Mouse (Mus musculus) limb, embryonic 15.5 days (tissue): ENCODE data around the gene Duoxa1. TPM values are rescaled to one million over a fixed set of nuclear protein-coding genes. Genes with fewer than 3 reads are reported as not detected.
"Not testable (repeated sequence)": the region's sequence is repeated elsewhere in the genome, so short reads cannot be mapped to it uniquely, and the experiment has no call there.

ENCODE experiments used
- ATAC-seq: fragments of 200-750 bp; cut with Nextera tagmentation; 2 replicates; pipeline ENCODE4 v1.8.0; 2017; ENCODE audit warnings: low read depth, moderate TSS enrichment; ENCODE audit not compliant: insufficient number of reproducible peaks, low FRiP score, low TSS enrichment
- H3K27ac ChIP-seq: fragments of 300-500 bp; sonication (generic); 2 replicates; pipeline ENCODE4 v1.5.1; 2015; ENCODE audit warnings: moderate library complexity, mild to moderate bottlenecking, inconsistent platforms
- H3K27me3 ChIP-seq: fragments of 300-500 bp; sonication (generic); 2 replicates; pipeline ENCODE4 v1.6.1; 2015; ENCODE audit warnings: inconsistent platforms
- H3K36me3 ChIP-seq: fragments of 300-500 bp; sonication (generic); 2 replicates; pipeline ENCODE4 v1.6.1; 2015; ENCODE audit warnings: inconsistent platforms
- H3K4me1 ChIP-seq: fragments of 300-500 bp; sonication (generic); 2 replicates; pipeline ENCODE4 v1.6.1; 2015; ENCODE audit warnings: inconsistent platforms
- H3K4me2 ChIP-seq: fragments of 300-500 bp; sonication (generic); 2 replicates; pipeline ENCODE4 v1.6.1; 2015; ENCODE audit warnings: mild to moderate bottlenecking, inconsistent platforms
- H3K4me3 ChIP-seq: fragments of 300-500 bp; sonication (generic); 2 replicates; pipeline ENCODE4 v1.5.1; 2015; ENCODE audit warnings: mild to moderate bottlenecking, inconsistent platforms
- H3K9ac ChIP-seq: fragments of 300-500 bp; sonication (generic); 2 replicates; pipeline ENCODE4 v1.6.1; 2015; ENCODE audit warnings: inconsistent platforms
- H3K9me3 ChIP-seq: fragments of 300-500 bp; sonication (generic); 2 replicates; pipeline ENCODE4 v1.6.1; 2016; ENCODE audit warnings: inconsistent platforms
- WGBS: fragments of 180-500 bp; shearing (Covaris S2); methylation state at CpG from one replicate; pipeline ENCODE4 v1.1.7; 2015; 5-methylcytosine and 5-hydroxymethylcytosine counted together
- polyA plus RNA-seq: library from polyadenylated mRNA; unstranded; fragments of >200 nt; fragmentation: Nextera tagmentation; extraction: Ambion mirVana; gene quantifications from 2 replicates; pipeline ENCODE4 v1.2.1, GENCODE M21; 2015

Gene Duoxa1
- polyA plus RNA-seq, 1 experiment from 2014 or later = 14.5 TPM

DNA sequence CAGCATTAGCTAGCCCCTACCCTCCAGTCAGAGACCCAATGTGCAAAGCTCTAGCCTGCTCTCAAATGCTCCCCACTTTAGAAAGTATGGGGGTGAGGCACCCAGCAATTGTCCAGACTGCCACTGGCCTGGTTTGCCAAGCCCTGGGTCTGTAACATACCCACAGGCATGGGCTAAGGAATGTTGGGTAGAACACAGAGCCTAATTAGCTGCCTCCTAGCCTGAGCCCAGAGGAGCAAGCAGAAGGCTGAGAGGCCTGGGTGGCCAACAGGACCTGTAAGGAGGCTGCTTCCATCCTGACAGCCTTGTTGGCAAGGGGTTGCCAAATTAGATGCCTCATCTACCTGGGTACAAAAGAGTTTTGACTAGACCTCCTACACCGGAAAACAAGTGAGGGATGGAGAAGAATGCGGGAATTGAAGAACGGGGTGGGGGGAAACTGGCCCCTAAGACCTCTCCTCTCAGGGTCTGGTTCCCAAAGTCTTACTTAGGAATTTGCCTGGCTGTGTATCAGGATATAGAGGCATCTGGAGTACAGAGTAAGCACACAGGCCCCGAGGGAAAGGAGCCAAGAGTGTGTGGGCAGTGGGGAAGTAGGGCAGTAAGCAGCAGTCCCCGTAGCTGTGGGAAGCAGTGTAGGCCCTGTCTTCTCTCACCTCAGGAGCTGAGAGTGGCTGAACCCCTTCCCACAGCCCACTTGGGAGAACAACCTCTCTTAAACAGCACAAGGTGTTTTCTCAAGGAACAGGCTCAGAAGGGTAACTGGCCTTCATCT is 37.8 kb upstream of the Duoxa1 start:
- no peak overlapping the region for H3K9ac ChIP-seq

DNA sequence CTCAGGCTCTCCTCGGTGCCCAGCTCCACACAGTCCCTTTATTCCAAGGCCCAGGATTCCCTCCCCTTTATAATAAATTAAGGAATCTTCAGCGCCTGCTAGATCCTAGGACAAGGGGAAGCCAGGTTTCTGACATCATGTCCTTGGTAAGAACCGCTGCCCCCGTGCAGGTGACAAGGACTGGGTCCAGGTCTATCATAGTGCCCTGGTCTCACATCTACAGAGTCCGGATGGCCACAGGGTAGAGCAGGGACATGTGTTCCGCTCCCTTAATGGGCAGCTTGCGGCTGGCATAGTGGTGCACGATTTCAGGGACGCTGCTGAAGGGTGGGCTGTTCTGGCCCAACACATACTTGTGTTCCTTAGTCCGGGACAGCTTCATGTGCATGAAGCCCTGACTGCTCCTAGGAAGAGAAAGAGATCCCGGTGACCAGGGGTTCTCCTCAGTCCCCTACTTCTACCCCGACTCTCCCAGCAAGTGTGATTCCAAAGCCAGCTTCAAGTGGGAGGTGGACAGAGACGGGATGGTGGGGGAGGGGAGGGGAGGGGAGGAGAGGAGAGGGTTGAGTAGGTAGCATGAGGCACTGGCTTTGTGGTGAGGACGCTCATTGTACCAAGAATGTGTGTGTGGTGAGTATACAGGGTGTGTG is 35.7 kb upstream of the Duoxa1 start:
- peak overlapping the region; percentile 61 for H3K4me3 ChIP-seq
- no peaks in the 10 kb centered on the region for H3K27me3 ChIP-seq
- peak overlapping the region; percentile 68 for H3K9ac ChIP-seq
- H3K9me3 ChIP-seq = no peaks in the 10 kb centered on the region
- WGBS = 13% methylated on average over 14 of the region's 14 CpGs
- H3K4me1 ChIP-seq = peaks cover 33% of the 10 kb centered on the region
- H3K27ac ChIP-seq = peak overlapping the region; percentile 99
- peak overlapping the region; percentile 69 for H3K4me2 ChIP-seq
- peaks cover 19% of the 10 kb centered on the region for H3K36me3 ChIP-seq
- peak; percentile 9; the same call in 1 of the 2 replicates for ATAC-seq

More for the DNA sequence above, 37.8 kb upstream of the Duoxa1 start:
- no peak overlapping the region for H3K4me3 ChIP-seq
- peaks cover 30% of the 10 kb centered on the region for H3K36me3 ChIP-seq
- no peak for ATAC-seq
- 55% methylated on average over 5 of the region's 5 CpGs for WGBS
- H3K9me3 ChIP-seq = no peaks in the 10 kb centered on the region
- peak overlapping the region; percentile 52 for H3K27ac ChIP-seq
- no peaks in the 10 kb centered on the region for H3K27me3 ChIP-seq
- no peak overlapping the region for H3K4me2 ChIP-seq
- H3K4me1 ChIP-seq = peaks cover 28% of the 10 kb centered on the region

DNA sequence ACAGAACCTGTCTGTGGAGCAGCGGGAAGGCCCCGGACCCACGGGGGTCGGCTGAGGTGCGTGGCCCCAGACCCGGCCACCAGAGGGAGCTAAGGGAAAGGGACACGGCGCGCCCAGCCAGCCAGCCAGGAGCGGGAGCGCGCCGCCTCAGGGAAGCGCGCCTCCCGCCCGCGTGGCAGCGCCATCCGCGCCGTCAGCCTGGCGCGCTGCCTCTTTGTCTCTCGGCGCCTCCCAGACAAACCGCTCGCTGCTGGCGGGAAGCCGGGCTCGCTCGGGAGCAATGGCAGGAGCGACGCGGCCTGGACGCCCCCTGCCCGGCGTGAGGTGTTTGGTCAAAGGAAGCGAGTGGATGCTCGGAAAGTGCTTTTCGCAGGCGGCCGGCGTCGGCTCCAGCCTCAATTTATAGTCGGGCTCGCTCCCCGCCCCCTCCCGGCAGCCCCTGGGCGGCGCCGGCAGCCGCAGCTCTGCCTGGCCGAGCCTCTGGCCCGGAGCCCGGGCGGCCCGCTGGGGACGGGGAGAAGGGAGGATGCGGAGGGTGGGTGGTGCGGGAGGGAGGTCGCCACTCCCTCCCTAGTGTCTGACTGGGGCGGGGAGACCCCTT is 35.1 kb upstream of the Duoxa1 start:
- peak overlapping the region; percentile 68 for H3K9ac ChIP-seq
- under 1% methylated on average over 63 of the region's 63 CpGs for WGBS
- peaks cover 13% of the 10 kb centered on the region for H3K36me3 ChIP-seq
- peak overlapping the region; percentile 99 for H3K27ac ChIP-seq
- H3K27me3 ChIP-seq = no peaks in the 10 kb centered on the region
- peak; percentile 82 for ATAC-seq
- peak overlapping the region; percentile 69 for H3K4me2 ChIP-seq
- H3K4me3 ChIP-seq = peak overlapping the region; percentile 61
- H3K9me3 ChIP-seq = no peaks in the 10 kb centered on the region
- peaks cover 33% of the 10 kb centered on the region for H3K4me1 ChIP-seq

DNA sequence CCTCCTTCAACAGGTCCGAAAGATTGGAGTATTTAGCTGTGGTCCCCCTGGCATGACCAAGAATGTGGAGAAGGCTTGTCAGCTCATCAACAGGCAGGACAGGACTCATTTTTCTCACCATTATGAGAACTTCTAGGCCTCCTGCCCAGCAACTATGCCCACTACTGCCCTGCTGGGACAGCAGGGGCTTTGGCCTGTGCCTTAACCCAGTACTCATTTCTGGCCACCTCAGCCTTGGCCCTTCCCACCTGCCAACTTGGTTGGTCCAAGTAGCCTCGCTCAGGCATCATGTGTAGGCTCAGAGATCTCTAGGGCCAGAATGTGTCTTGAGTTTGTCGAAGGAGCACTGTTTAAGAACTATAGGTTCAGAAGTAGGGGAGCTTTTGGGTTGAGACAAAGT is 33.7 kb upstream of the Duoxa1 start:
- Histone ChIP-seq H3K36me3 (0 out of 2 replicates have a peak, but pooled peaks cover 2% of the 10 kb centered on the region), H3K27me3 (no peaks in the 10 kb centered on the region), H3K9me3 (no peaks in the 10 kb centered on the region), H3K4me2 (no peak overlapping the region), H3K4me1 (peaks cover 32% of the 10 kb centered on the region), H3K9ac (no peak overlapping the region), H3K27ac (no peak overlapping the region), H3K4me3 (no peak overlapping the region)
- 89% methylated on average over 3 of the region's 3 CpGs for WGBS
- no peak for ATAC-seq

DNA sequence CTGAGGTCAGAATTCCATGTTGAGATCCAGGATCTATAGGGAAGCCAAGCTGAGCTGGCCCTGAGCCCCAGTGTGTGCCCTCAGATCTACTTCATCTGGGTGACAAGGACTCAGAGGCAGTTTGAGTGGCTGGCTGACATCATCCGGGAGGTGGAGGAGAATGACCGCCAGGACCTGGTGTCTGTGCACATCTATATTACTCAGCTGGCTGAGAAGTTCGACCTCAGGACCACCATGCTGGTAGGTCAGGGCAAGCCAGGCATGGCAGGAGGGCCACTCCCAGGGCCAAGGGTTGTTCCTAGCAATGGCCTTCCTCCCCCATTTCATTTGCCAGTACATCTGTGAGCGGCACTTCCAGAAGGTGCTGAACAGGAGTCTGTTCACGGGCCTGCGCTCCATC is 32.6 kb upstream of the Duoxa1 start:
- H3K27me3 ChIP-seq, H3K9me3 ChIP-seq, H3K4me2 ChIP-seq, H3K36me3 ChIP-seq, H3K4me3 ChIP-seq, H3K9ac ChIP-seq, ATAC-seq: not testable (repeated sequence)
- WGBS = 82% methylated on average over 6 of the region's 6 CpGs
- peak overlapping the region; percentile 62; the same call in 1 of the 2 replicates for H3K27ac ChIP-seq
- H3K4me1 ChIP-seq = peaks cover 23% of the 10 kb centered on the region

DNA sequence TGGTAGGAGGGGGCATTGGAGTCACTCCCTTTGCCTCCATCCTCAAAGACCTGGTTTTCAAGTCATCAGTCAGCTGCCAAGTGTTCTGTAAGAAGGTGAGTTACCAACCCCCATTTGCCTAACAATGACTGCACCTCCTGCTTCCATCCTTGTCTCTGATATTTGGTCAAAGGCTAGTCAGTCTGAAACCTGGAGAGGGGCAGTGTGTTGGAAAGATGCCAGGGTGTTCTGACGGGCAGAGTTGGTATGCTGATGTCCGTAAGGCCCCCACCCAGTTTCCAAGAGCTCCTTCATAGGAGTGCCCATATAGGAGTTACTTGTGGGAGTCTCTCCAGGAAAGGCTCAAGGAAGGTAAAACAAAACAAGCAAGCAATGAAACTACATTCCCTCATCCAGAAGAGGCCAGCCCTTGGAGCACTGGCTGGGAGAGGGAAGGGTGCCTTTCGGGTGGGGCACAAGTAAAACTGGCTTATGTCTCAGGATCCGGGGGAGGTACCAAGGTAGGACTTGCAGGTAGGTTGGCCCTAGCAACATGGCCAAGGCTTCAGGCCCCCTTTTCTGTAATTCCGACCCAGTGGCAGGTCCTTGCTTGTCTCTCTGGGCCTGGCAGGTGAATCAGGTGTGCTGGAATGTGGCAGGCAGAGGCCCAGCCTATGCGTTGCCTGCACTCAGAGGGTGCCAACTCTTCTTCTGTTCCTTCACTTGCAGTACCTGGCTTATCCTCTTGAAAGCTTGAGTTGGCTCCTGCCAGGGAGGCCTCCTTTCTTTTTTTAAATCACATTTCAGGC is 31.8 kb upstream of the Duoxa1 start:
- Histone ChIP-seq H3K27ac (peak overlapping the region; percentile 23; the same call in 1 of the 2 replicates), H3K4me3 (no peak overlapping the region), H3K9ac (no peak overlapping the region), H3K4me1 (peaks cover 23% of the 10 kb centered on the region), H3K4me2 (no peak overlapping the region), H3K27me3 (no peaks in the 10 kb centered on the region), H3K9me3 (no peaks in the 10 kb centered on the region), H3K36me3 (no peaks in the 10 kb centered on the region)
- no peak for ATAC-seq
- WGBS = 63% methylated on average over 6 of the region's 6 CpGs

DNA sequence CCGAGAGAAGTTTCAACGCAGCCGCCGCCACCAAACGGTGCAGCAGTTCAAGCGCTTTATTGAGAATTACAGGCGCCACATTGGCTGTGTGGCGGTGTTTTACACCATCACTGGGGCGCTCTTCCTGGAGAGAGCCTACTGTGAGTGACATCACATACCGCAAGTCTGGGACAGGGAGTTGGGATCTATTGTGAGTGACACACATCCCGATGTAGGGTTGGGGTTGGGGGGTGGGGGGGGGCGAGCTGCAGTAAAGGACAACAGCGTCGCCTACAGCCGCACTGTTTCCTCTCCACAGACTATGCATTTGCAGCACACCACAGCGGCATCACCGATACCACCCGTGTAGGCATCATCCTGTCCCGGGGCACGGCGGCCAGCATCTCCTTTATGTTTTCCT is 23.8 kb upstream of the Duoxa1 start:
- Histone ChIP-seq H3K4me2 (no peak overlapping the region), H3K9me3 (no peaks in the 10 kb centered on the region), H3K36me3 (no peaks in the 10 kb centered on the region), H3K9ac (no peak overlapping the region), H3K27me3 (no peaks in the 10 kb centered on the region), H3K4me1 (0 out of 2 replicates have a peak, but pooled peaks cover 2% of the 10 kb centered on the region), H3K27ac (no peak overlapping the region), H3K4me3 (no peak overlapping the region)
- ATAC-seq = no peak
- WGBS = 69% methylated on average over 21 of the region's 21 CpGs

DNA sequence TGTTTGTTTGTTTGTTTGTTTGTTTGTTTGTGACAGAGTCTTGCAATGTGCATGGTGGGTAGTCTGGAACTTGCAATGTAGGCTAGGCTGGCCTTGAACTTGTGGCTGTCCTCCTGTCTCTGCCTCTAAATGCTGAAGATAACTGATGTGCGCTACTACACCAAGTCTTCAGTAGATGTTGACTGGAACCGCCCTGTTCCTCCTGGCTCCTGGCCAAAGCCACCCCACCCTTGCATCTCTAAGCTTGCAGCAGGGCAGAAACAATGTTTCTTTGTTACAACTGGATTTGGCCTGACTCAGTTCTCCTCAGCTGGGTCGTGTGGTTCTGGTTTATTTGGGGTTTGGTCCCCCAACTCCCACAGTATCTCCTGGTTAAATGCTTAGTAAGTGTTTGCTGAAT is 20.6 kb upstream of the Duoxa1 start:
- 34% methylated on average over 3 of the region's 3 CpGs for WGBS

DNA sequence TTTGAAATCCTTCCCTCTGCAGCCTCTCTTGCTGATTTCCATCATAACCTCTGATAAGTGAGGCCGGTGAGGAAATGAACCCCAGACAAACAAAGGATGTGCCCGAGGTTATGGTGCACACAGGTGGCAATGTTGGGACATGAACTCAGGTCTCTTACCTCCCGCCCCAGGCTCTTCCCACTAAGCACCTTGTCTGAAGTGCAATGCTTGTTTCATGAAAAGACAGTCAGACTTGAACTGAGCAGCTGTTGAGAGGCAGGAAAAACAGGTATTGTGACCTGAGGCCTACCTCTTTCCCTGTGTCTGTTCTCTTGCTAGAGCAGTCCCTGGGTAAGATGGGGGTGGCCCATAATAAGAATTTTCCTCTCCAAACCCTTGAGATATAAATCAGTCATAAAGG is 18.7 kb upstream of the Duoxa1 start:
- no peaks in the 10 kb centered on the region for H3K27me3 ChIP-seq
- no peak overlapping the region for H3K27ac ChIP-seq
- no peak overlapping the region for H3K9ac ChIP-seq
- no peaks in the 10 kb centered on the region for H3K9me3 ChIP-seq
- WGBS = 73% methylated on average over 3 of the region's 3 CpGs
- no peak overlapping the region for H3K4me3 ChIP-seq
- H3K4me1 ChIP-seq = 0 out of 2 replicates have a peak, but pooled peaks cover 2% of the 10 kb centered on the region
- H3K36me3 ChIP-seq = no peaks in the 10 kb centered on the region
- ATAC-seq = no peak
- H3K4me2 ChIP-seq = no peak overlapping the region

More for the DNA sequence above, 20.6 kb upstream of the Duoxa1 start:
- Histone ChIP-seq H3K27ac (peak overlapping the region; percentile 62; the same call in 1 of the 2 replicates), H3K36me3 (no peaks in the 10 kb centered on the region), H3K9ac (no peak overlapping the region), H3K4me1 (0 out of 2 replicates have a peak, but pooled peaks cover 2% of the 10 kb centered on the region), H3K4me2 (no peak overlapping the region), H3K9me3 (no peaks in the 10 kb centered on the region), H3K4me3 (no peak overlapping the region), H3K27me3 (no peaks in the 10 kb centered on the region)
- no peak for ATAC-seq

DNA sequence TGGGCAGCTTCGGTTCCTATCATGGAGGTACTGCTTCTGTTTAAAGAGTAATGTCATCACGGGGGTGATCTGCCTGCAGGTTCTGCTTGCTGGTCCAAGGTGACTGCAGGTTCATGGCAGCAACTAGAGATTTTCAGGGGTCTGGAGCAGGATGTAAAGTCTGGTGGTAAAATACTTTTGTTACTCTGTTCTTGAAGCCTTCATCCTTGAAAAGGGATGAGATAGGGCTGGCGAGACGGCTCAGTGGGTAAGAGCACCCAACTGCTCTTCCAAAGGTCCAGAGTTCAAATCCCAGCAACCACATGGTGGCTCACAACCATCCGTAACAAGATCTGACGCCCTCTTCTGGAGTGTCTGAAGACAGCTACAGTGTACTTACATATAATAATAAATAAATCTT is 16.8 kb upstream of the Duoxa1 start:
- not testable (repeated sequence) for H3K27me3 ChIP-seq, H3K9ac ChIP-seq, H3K4me1 ChIP-seq, H3K4me3 ChIP-seq, H3K4me2 ChIP-seq, ATAC-seq, H3K9me3 ChIP-seq, H3K27ac ChIP-seq, H3K36me3 ChIP-seq
- 86% methylated on average over 6 of the region's 6 CpGs for WGBS

DNA sequence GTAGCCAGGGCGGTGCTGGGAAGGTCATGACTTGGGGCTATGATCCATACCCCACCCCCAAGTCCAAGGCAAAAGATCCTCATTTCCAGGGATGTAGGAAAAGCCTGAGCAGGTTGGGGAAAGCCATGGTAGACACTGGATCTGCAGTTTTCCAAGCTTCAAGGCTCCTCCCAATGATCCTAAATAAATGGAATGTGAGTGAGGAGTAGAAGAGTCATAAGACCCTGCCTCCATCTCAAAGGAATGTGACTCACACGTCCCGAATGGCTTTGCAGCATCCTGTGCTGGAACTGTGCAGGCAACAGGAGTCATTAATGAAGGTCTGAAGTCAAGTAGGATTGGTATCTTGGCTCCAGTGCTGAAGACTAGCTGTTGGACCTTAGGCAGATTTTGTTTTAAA is 14.5 kb upstream of the Duoxa1 start:
- 36% methylated on average over 3 of the region's 3 CpGs for WGBS

More for the DNA sequence above, 14.5 kb upstream of the Duoxa1 start:
- ATAC-seq = no peak
- Histone ChIP-seq H3K4me1 (0 out of 2 replicates have a peak, but pooled peaks cover 5% of the 10 kb centered on the region), H3K9ac (no peak overlapping the region), H3K4me3 (no peak overlapping the region), H3K9me3 (no peaks in the 10 kb centered on the region), H3K36me3 (no peaks in the 10 kb centered on the region), H3K27me3 (no peaks in the 10 kb centered on the region), H3K27ac (no peak overlapping the region), H3K4me2 (no peak overlapping the region)
